Mouse (Mus musculus) thymus, adult 2 months (tissue): Measurements from ENCODE around the gene Kirrel3.

Experiments
- CTCF ChIP-seq: fragments of 200-500 bp; IDR thresholded peaks from 2 replicates; pipeline ENCODE4 v1.5.1; 2012; ENCODE audit warnings: mild to moderate bottlenecking, control low read depth, low read length, moderate library complexity, borderline replicate concordance; ENCODE audit not compliant: control insufficient read depth, poor library complexity, insufficient read depth; ENCODE audit errors: extremely low read depth
- POLR2A ChIP-seq: fragments of 200-500 bp; IDR thresholded peaks from 2 replicates; pipeline ENCODE4 v1.6.1; 2012; ENCODE audit warnings: mild to moderate bottlenecking, low read length, control low read depth, moderate library complexity; ENCODE audit not compliant: control insufficient read depth, poor library complexity, insufficient read depth; ENCODE audit errors: extremely low read depth

GRCm38 (mm10) chr9:35055528-35056330, 570.0 kb downstream of the Kirrel3 start:
- TF ChIP-seq CTCF = no peak
- no peak for TF ChIP-seq POLR2A
